Mouse (Mus musculus) urinary bladder, postnatal 14 days (tissue): ENCODE measurements around the gene Pcsk1n.

Source experiments
- DNase-seq: peaks from one replicate; pipeline ENCODE4 v3.0.0; 2021; ENCODE audit warnings: low spot score

Pcsk1n gene

GRCm38 (mm10) chrX:7947108-7947899 lies 27.7 kb downstream of the Pcsk1n start, which contains the start of gene Hdac6:
Gene Hdac6 (minus strand): TSS chrX:7947889.
- DNase-seq, result no peak

DNA sequence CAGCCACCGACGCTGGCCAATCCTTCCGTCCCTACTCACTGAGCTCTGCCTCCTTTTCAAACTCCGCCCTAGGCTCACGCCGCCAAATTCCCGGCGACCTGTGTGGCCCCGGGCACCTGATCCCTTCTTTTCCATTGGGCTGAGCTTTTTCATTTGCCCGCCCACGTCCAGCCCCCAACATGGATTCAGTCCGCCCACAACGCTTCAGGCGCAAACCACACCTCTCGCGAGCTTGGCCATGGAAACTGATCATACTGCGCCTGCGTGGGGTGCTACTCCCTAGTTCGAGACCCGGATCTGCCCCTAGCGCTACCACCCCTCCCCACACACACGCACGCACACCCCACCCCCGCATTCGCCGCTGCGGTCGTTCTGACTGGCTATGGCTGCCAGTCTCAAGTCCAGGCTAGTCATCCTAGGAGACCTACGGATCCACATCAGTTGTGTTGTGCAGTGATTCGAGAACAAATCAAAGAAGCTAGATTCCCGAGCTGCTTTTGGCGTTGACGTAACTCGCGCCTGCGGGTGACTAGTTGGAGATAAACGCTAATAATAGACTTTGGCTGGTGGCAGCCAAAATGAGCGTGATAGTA lies 28.4 kb downstream of the Pcsk1n start:
- DNase-seq, result peak; percentile 94

DNA sequence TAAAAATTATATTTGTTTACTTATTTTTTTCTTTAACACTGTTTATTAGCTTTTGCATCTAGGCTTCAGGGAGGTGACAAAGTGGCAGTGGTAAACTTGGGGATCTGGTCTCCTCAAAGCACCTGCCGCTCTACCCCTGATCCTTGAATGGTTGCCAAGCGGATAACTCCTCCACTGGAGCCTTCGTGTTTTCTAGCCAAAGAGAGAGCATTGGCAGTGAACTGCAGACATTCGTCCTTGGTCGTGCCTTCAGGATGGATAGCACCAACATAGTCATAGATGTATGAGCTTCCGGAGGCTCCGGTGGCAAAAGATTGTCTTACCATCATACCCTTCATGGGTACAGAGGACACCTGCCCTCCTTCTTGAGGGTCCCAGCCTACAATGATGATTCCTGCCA lies 30.5 kb downstream of the Pcsk1n start:
- DNase-seq, result no peak

- no peak for DNase-seq
These were observed 39.2 kb downstream of the Pcsk1n start for GRCm38 (mm10) chrX:7958868-7959267.

DNA sequence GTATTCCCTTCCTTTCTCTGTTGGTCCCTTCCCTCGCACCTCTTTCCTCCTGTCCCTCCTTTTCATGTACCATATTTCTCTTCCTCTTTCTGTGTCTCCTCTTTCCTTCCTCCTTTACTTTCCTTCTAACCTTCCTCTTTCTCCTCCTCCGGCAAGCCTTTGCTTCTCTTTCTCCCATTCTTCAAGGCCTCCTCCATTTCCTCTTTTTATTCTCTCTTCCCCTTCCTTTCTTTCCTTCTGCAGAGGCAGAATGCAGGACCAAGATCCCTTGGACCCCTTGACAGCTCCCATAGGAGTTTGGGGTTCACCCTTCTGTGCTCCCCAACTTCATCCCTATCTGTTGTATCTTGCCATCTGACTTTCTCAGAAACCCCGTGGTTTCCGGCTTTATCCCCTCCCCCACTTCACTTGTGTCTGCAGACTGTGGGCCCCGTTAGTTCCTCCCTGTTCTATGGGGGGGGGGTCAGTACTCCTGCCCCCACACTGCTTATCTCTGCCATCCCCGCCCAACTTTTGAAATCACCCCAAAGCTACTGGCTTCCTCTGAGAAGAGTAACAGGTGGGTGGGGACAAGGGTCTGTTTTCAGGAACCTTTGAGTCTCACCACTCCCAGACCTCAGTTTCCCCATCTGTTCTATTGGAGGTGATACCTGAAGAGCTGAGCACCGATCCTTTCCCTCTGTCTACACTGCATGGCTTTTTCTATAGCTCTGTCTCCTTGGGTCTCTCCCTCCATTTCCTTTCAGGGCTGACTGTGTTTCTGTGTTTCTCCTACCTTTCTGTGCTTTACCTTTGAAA lies 44.4 kb downstream of the Pcsk1n start:
- DNase-seq, result no peak

DNA sequence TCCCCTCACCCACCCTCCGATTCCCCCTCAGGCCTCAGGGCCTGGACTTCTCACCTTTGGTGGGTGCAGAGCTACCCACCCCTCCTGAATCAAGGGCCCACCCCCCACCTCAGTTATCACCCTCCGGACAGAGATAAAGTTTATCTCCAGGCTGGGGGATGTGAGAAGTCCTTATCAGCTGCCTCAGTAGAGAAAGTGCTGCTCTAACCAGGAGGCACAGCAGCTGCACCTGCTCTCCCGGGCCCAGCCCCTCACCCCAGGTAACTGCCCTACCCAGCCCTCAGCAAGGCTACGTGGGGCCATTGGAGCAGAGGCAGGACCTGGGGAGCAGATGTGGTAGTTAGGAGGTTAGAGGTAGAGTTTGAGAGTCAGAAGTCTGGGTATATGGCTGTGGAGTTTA lies 46.5 kb downstream of the Pcsk1n start:
- DNase-seq, result no peak

DNA sequence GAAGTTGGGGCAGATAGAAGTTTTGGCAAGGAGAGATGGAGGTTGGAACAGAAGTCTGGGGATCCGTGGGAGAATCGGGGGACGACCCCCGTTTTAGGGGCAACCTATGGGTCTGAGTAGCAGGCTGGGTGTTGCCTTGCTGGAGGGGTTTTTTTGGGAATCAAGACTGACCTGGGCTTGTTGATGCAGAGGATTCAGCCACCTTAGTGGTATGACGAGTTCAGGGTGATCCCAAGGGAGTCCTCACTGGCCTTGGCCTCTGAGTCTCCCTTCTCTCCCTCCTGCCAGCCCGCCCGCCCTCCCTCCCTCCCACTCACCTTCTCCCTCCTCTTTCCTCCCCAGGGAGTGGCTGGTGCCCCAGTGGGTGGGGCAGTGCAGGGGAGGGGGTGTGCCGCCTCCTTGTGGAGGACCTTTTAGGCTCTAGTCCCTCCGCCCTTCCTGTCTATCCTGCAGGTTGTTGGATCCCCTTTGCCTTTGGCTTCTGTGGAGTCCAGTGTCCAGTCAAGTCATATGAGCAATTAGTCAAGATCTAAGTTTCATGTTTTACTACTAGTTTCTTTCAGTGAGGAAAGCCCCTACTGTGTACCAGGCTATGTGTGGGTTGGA lies 48.1 kb downstream of the Pcsk1n start:
- no peak for DNase-seq

DNA sequence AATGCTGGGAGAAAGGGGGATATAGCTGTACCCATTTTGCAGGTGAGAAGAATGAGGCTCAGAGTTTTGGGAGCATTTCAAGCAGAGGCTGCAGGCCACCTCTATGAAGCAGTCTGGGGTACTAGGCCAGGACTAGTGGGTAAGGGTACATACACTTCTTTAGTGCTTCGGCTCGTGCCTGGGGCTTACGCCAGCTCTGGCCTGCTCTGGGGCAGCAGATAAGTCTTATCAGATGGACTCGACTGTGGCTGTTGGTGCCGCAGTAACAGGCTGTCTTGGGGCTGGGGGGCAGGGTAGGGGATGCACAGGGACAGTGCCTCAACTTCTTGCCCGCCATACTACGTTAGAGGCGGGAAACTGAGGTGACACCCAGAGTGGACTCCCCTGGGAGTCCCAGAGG lies 48.6 kb downstream of the Pcsk1n start:
- no peak for DNase-seq

DNA sequence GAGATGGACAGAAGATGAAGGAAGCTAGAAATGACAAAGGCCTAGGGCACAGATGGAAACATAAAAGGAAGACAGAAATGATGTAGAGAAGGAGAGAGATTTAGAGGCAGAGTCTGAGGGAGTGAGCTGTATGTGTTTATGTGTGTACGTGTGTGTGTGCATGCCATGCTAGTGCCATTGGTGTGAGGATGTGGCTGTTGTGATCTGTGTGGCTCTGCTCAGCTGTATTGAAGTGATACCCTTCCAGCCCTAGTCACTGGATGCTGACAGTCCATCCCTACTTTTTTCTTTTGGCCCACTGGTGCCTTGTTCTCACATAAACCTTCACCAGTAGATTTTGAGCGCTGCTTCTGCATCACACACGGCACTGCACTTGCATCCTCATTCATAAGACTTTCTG lies 49.3 kb downstream of the Pcsk1n start:
- no peak for DNase-seq

GRCm38 (mm10) chrX:7971292-7971691 lies 51.7 kb downstream of the Pcsk1n start:
- DNase-seq, result no peak
